In the genomic region with DNA sequence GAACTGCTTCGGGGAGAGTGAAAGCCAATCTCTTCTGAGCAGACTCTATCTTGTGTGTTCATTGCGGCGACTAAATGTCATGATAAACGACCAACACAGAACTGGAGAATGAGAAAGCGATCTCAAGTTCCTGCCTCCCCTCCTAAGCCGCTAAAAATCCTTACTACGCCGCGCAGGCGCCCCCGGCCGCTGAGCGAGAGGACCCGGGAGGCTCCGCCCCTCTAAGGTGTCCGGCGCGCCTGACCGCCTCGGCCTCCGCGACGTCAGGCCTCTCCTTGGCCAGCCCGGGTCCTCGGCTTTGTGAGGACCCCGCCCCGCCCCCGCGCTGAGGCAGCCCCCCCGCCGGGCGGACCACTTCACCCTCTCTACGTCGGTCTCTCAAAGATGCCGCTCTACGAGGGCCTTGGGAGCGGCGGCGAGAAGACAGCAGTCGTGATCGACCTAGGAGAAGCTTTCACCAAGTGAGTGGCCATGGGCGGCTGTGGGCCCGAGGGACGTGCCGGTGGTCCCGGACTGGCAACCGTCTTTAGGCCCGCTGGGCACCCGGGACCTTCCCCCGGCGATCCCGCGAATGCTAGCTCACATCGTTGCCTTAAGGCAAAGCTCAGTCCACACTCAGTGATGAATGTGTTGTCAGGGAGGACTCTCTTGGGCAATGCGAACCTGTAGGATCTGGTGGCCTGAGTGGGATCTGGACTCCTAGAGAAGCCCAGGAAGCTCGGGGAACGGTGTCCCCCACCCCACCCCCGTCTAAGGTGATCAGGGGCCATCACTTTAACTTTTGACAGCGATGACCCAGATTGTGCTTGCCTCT, we compare ENCODE assay signal across 7 mouse cellular contexts. TPM values are rescaled to one million over a fixed set of nuclear protein-coding genes. Genes with fewer than 3 reads are reported as not detected.
A peak's percentile ranks its signal among the peaks of the same experiment; 100 is the strongest.
DNase-seq lines count a peak whose midpoint lies in the region; ATAC-seq and TF ChIP-seq lines count a peak whose summit lies in the region.

A gene (plus strand): TSS at position 287 of the 814 bp plus-strand sequence.

- no peaks in the 10 kb centered on the region for H3K9me3 ChIP-seq in embryonic facial prominence, embryonic 12.5 days
- H3K9me3 ChIP-seq in limb, embryonic 12.5 days = 0 out of 2 replicates have a peak, but pooled peaks cover 4% of the 10 kb centered on the region
- H3K9me3 ChIP-seq in midbrain, embryonic 15.5 days = no peaks in the 10 kb centered on the region

- peak; percentile 94 for DNase-seq in adrenal gland, postnatal 25 days
- DNase-seq in heart, adult 18-20 months = peak; percentile 94
- DNase-seq in kidney, adult 2 months = peak; percentile 94
- peak; percentile 82 to 84 for DNase-seq in spleen, adult 2 months (ENCODE audit: low read depth in 1 of 2, low spot score in 2 of 2)

- peak within 1 kb of the TSS; percentile 81 for H3K9ac ChIP-seq in embryonic facial prominence, embryonic 12.5 days
- H3K9ac ChIP-seq in limb, embryonic 12.5 days (replicated peaks) = peak within 1 kb of the TSS; percentile 91
- peak within 1 kb of the TSS; percentile 85 for H3K9ac ChIP-seq in midbrain, embryonic 15.5 days

- TF ChIP-seq CTCF in kidney, adult 2 months (conservative IDR thresholded peaks at IDR 0.05; ENCODE audit: insufficient read depth, insufficient read length, low read depth, low read length) = no peak
- no peak for TF ChIP-seq CTCF in spleen, adult 2 months (IDR thresholded peaks at IDR 0.05; ENCODE audit: extremely low read depth, insufficient read depth, insufficient read length, insufficient replicate concordance)

- peak within 1 kb of the TSS; percentile 63 for H3K4me2 ChIP-seq in embryonic facial prominence, embryonic 12.5 days (replicated peaks)
- peak within 1 kb of the TSS; percentile 65 for H3K4me2 ChIP-seq in limb, embryonic 12.5 days
- H3K4me2 ChIP-seq in midbrain, embryonic 15.5 days = peak within 1 kb of the TSS; percentile 61

- peaks cover 13% of the 10 kb centered on the region; the same call in 1 of the 2 replicates for H3K36me3 ChIP-seq in embryonic facial prominence, embryonic 12.5 days
- H3K36me3 ChIP-seq in kidney, adult 2 months (ENCODE audit: control insufficient read depth, insufficient read depth, low read length) = peaks cover 5% of the 10 kb centered on the region; the same call in 1 of the 2 replicates
- H3K36me3 ChIP-seq in limb, embryonic 12.5 days = peaks cover 15% of the 10 kb centered on the region
- 0 out of 2 replicates have a peak, but pooled peaks cover 6% of the 10 kb centered on the region for H3K36me3 ChIP-seq in midbrain, embryonic 15.5 days (replicated peaks)
- peaks cover 5% of the 10 kb centered on the region for H3K36me3 ChIP-seq in spleen, adult 2 months (ENCODE audit: control insufficient read depth, insufficient read depth, low read length)

- H3K4me1 ChIP-seq in embryonic facial prominence, embryonic 12.5 days = peaks cover 7% of the 10 kb centered on the region; the same call in 1 of the 2 replicates
- H3K4me1 ChIP-seq in kidney, adult 2 months (ENCODE audit: control insufficient read depth, insufficient read depth, low read length) = no peaks in the 10 kb centered on the region; the same call in 1 of the 2 replicates
- H3K4me1 ChIP-seq in limb, embryonic 12.5 days (replicated peaks) = 0 out of 2 replicates have a peak, but pooled peaks cover 4% of the 10 kb centered on the region
- peaks cover 12% of the 10 kb centered on the region for H3K4me1 ChIP-seq in midbrain, embryonic 15.5 days
- H3K4me1 ChIP-seq in spleen, adult 2 months (ENCODE audit: control insufficient read depth, insufficient read depth, insufficient read length) = no peaks in the 10 kb centered on the region; the same call in 1 of the 2 replicates

- H3K27me3 ChIP-seq in embryonic facial prominence, embryonic 12.5 days = no peaks in the 10 kb centered on the region
- H3K27me3 ChIP-seq in kidney, adult 2 months (replicated peaks; ENCODE audit: control insufficient read depth, insufficient read depth, low read length) = no peaks in the 10 kb centered on the region
- H3K27me3 ChIP-seq in limb, embryonic 12.5 days = no peaks in the 10 kb centered on the region
- H3K27me3 ChIP-seq in midbrain, embryonic 15.5 days (replicated peaks) = no peaks in the 10 kb centered on the region
- no peaks in the 10 kb centered on the region for H3K27me3 ChIP-seq in spleen, adult 2 months (ENCODE audit: control insufficient read depth, insufficient read depth, low read length)

- TF ChIP-seq POLR2A in kidney, adult 2 months (IDR thresholded peaks at IDR 0.05; ENCODE audit: low read depth, low read length) = no peak
- peak; percentile 72 for TF ChIP-seq POLR2A in spleen, adult 2 months (IDR thresholded peaks at IDR 0.05; ENCODE audit: low read depth, low read length)

- WGBS in embryonic facial prominence, embryonic 12.5 days = under 1% methylated on average over 59 of the region's 59 CpGs
- WGBS in kidney, adult 2 months = under 1% methylated on average over 59 of the region's 59 CpGs
- WGBS in limb, embryonic 12.5 days = under 1% methylated on average over 58 of the region's 59 CpGs
- WGBS in midbrain, embryonic 15.5 days = 1% methylated on average over 56 of the region's 59 CpGs
- WGBS in spleen, adult 2 months = under 1% methylated on average over 59 of the region's 59 CpGs

- peak within 1 kb of the TSS; percentile 89 for H3K27ac ChIP-seq in embryonic facial prominence, embryonic 12.5 days
- peak within 1 kb of the TSS; percentile 97 for H3K27ac ChIP-seq in kidney, adult 2 months (ENCODE audit: insufficient read depth, low read depth, low read length)
- H3K27ac ChIP-seq in limb, embryonic 12.5 days = peak within 1 kb of the TSS; percentile 87
- peak within 1 kb of the TSS; percentile 86 for H3K27ac ChIP-seq in midbrain, embryonic 15.5 days
- H3K27ac ChIP-seq in spleen, adult 2 months (ENCODE audit: insufficient read depth, low read length) = peak within 1 kb of the TSS; percentile 85

- ATAC-seq in embryonic facial prominence, embryonic 12.5 days (ENCODE audit: insufficient number of reproducible peaks, insufficient read depth, low FRiP score, low TSS enrichment) = peak; percentile 92
- peak; percentile 92 for ATAC-seq in limb, embryonic 12.5 days (ENCODE audit: insufficient number of reproducible peaks, insufficient read depth, low FRiP score, low TSS enrichment, low read depth)
- ATAC-seq in midbrain, embryonic 15.5 days (replicated peaks) = peak; percentile 99

- H3K4me3 ChIP-seq in embryonic facial prominence, embryonic 12.5 days = peak within 1 kb of the TSS; percentile 76
- peak within 1 kb of the TSS; percentile 99 for H3K4me3 ChIP-seq in kidney, adult 2 months (ENCODE audit: insufficient read depth, low read depth, low read length)
- H3K4me3 ChIP-seq in limb, embryonic 12.5 days (replicated peaks) = peak within 1 kb of the TSS; percentile 82
- H3K4me3 ChIP-seq in midbrain, embryonic 15.5 days = peak within 1 kb of the TSS; percentile 83
- peak within 1 kb of the TSS; percentile 98 for H3K4me3 ChIP-seq in spleen, adult 2 months (ENCODE audit: extremely low read depth, insufficient read depth, insufficient read length)

RNA-seq across cellular contexts. Expression of the gene that starts here (rescaled TPM):
- 183 and 197 TPM in 2 replicates for total RNA-seq in adrenal gland, postnatal 25 days (2021)
- polyA plus RNA-seq in embryonic facial prominence, embryonic 12.5 days (2016; fragmentation: Nextera tagmentation; extraction: Ambion mirVana) = 224 and 237 TPM in 2 replicates
- 100 to 1,000 TPM; 131 to 141 TPM for total RNA-seq in heart, adult 18-20 months (2021)
- 31.9 and 44.6 TPM in 2 replicates for polyA plus RNA-seq in kidney, adult 2 months (2012; rRNA removed)
- polyA plus RNA-seq in limb, embryonic 12.5 days (2016; fragmentation: Nextera tagmentation; extraction: Ambion mirVana) = 249 and 250 TPM in 2 replicates
- 180 and 195 TPM in 2 replicates for polyA plus RNA-seq in midbrain, embryonic 15.5 days (2015; fragmentation: Nextera tagmentation; extraction: Ambion mirVana)
- 7.2 and 9.4 TPM in 2 replicates for polyA plus RNA-seq in spleen, adult 2 months (2012; rRNA removed)

Comparison
In these comparisons a context has a peak if more than half of its experiments do, and no peak if none do; other contexts are left out.
1. Peak in every context shown above with its lines: DNase-seq, ATAC-seq, H3K4me3 ChIP-seq and H3K27ac ChIP-seq.